Mouse (Mus musculus): Measurements from ENCODE around the gene Olfr3.

The Olfr3 gene

GRCm38 (mm10) chr2:36816932-36817331, at the start of gene Olfr3:
Gene Olfr3 (minus strand): TSS chr2:36817032.
- DNase-seq (ENCODE audit: low spot score) = no peak

- DNase-seq (ENCODE audit: low spot score) = no peak
Observed at GRCm38 (mm10) chr2:36862560-36862959, 45.7 kb upstream of the Olfr3 start, which contains the start of gene Olfr351. Gene Olfr351 (minus strand): TSS chr2:36862660.

- no peak for DNase-seq (ENCODE audit: low spot score)
Observed at GRCm38 (mm10) chr2:36846010-36846409, 29.2 kb upstream of the Olfr3 start, which contains the start of gene Olfr350. Gene Olfr350 (plus strand): TSS chr2:36846310.

GRCm38 (mm10) chr2:36790238-36790637, 26.6 kb downstream of the Olfr3 start, which contains the start of gene Olfr50:
Gene Olfr50 (plus strand): TSS chr2:36790538.
- DNase-seq (ENCODE audit: low spot score) = no peak

- no peak for DNase-seq (ENCODE audit: low spot score)
Observed at GRCm38 (mm10) chr2:36783976-36784375, 32.9 kb downstream of the Olfr3 start, which contains the start of gene Olfr348. Gene Olfr348 (plus strand): TSS chr2:36784276.
